Mouse (Mus musculus) CH12.LX (cell line): Measurements from ENCODE around the gene Bfsp2. TPM values are rescaled to one million over a fixed set of nuclear protein-coding genes. Genes with fewer than 3 reads are reported as not detected.

Source experiments
- DNase-seq: peaks from one replicate; pipeline ENCODE4 v3.0.0-alpha.2; 2013; ENCODE audit errors: extremely low read depth
- H3K27ac ChIP-seq: 2 replicates; pipeline ENCODE4 v1.5.1; 2012; ENCODE audit warnings: low read depth, mild to moderate bottlenecking, control low read depth, moderate library complexity; ENCODE audit not compliant: insufficient read depth
- H3K27me3 ChIP-seq: replicated peaks from 2 replicates; pipeline ENCODE3; 2012; ENCODE audit warnings: inconsistent platforms
- H3K36me3 ChIP-seq, 2 experiments: replicated peaks in 1 of 2; 2 replicates each; pipeline versions ENCODE3 to v1.6.1; 2012; ENCODE audit warnings: inconsistent platforms in 1 of 2, low read length in 1 of 2, mild to moderate bottlenecking in 1 of 2, mixed read lengths in 1 of 2, moderate library complexity in 1 of 2; ENCODE audit not compliant: control insufficient read depth in 1 of 2, insufficient read depth in 1 of 2
- H3K4me1 ChIP-seq, 2 experiments: 2 replicates each; pipeline ENCODE4 v1.6.1; 2012; ENCODE audit warnings: inconsistent platforms in 1 of 2, moderate library complexity in 1 of 2; ENCODE audit not compliant: insufficient read depth in 2 of 2, control insufficient read depth in 1 of 2
- H3K4me2 ChIP-seq: 2 replicates; pipeline ENCODE4 v1.6.1; 2012; ENCODE audit warnings: low read depth, mild to moderate bottlenecking, control low read depth; ENCODE audit not compliant: poor library complexity, insufficient read depth, severe bottlenecking
- H3K4me3 ChIP-seq, 3 experiments: fragments of 150-350 bp in 1 of 3; sonication (generic) in 1 of 3; replicated peaks in 1 of 3; 2 replicates each; pipeline versions ENCODE3 to v1.5.1; 2011 to 2012; ENCODE audit warnings: low read depth in 2 of 3, low read length in 2 of 3, mild to moderate bottlenecking in 2 of 3, moderate library complexity in 2 of 3, control low read depth in 1 of 3, improper control_type of control experiment in 1 of 3, inconsistent platforms in 1 of 3, mixed read lengths in 1 of 3; ENCODE audit not compliant: poor library complexity in 1 of 3
- H3K79me2 ChIP-seq: replicated peaks from 2 replicates; pipeline ENCODE4 v1.6.1; 2012; ENCODE audit warnings: mild to moderate bottlenecking, moderate library complexity; ENCODE audit not compliant: control insufficient read depth, poor library complexity, insufficient read depth, severe bottlenecking; ENCODE audit errors: extremely low read depth
- H3K9ac ChIP-seq: 2 replicates; pipeline ENCODE4 v1.6.1; 2012; ENCODE audit warnings: low read depth, mild to moderate bottlenecking, control low read depth, moderate library complexity; ENCODE audit not compliant: insufficient read depth
- H3K9me3 ChIP-seq: replicated peaks from 2 replicates; pipeline ENCODE3; 2012; ENCODE audit warnings: low read length, inconsistent platforms, mixed read lengths
- CHD1 ChIP-seq: IDR thresholded peaks from 2 replicates; pipeline ENCODE4 v1.6.1; 2012; ENCODE audit warnings: low read depth, low read length, improper control_type of control experiment, inconsistent platforms
- CTCF ChIP-seq, 2 experiments: IDR thresholded peaks in 1 of 2; conservative IDR thresholded peaks in 1 of 2; 2 replicates each; pipeline ENCODE4 v1.5.1; 2011 to 2012; ENCODE audit warnings: low read depth in 2 of 2, low read length in 2 of 2, improper control_type of control experiment in 1 of 2, inconsistent platforms in 1 of 2, mild to moderate bottlenecking in 1 of 2, moderate library complexity in 1 of 2
- ETS1 ChIP-seq: conservative IDR thresholded peaks from 2 replicates; pipeline ENCODE4 v1.6.1; 2012; ENCODE audit warnings: low read depth, mild to moderate bottlenecking, inconsistent platforms, low read length, improper control_type of control experiment, moderate library complexity
- HCFC1 ChIP-seq: IDR thresholded peaks from 2 replicates; pipeline ENCODE4 v1.6.1; 2012; ENCODE audit warnings: low read depth, mild to moderate bottlenecking, inconsistent platforms, low read length, improper control_type of control experiment
- IRF4 ChIP-seq: IDR thresholded peaks from 2 replicates; pipeline ENCODE4 v1.6.1; 2014; ENCODE audit warnings: low read depth, mild to moderate bottlenecking, inconsistent platforms, low read length, improper control_type of control experiment
- NELFE ChIP-seq: IDR thresholded peaks from 2 replicates; pipeline ENCODE4 v1.6.1; 2011; ENCODE audit warnings: low read depth, low read length, improper control_type of control experiment
- PAX5 ChIP-seq: IDR thresholded peaks from 2 replicates; pipeline ENCODE4 v1.6.1; 2012; ENCODE audit warnings: low read length, inconsistent platforms, mixed read lengths
- POLR2AphosphoS2 ChIP-seq: IDR thresholded peaks from 2 replicates; pipeline ENCODE4 v1.6.1; 2011; ENCODE audit warnings: low read depth, low read length, improper control_type of control experiment
- SMC3 ChIP-seq: IDR thresholded peaks from 2 replicates; pipeline ENCODE4 v1.6.1; 2011; ENCODE audit warnings: low read depth, low read length, improper control_type of control experiment
- TBP ChIP-seq: conservative IDR thresholded peaks from 2 replicates; pipeline ENCODE4 v1.6.1; 2011; ENCODE audit warnings: low read depth, low read length, improper control_type of control experiment
- UBTF ChIP-seq: IDR thresholded peaks from 2 replicates; pipeline ENCODE4 v1.6.1; 2012; ENCODE audit warnings: low read depth, mild to moderate bottlenecking, inconsistent platforms, low read length, improper control_type of control experiment, moderate library complexity
- ZMIZ1 ChIP-seq: IDR thresholded peaks from 2 replicates; pipeline ENCODE4 v1.6.1; 2012; ENCODE audit warnings: low read depth, mild to moderate bottlenecking, inconsistent platforms, low read length, improper control_type of control experiment
- ZNF384 ChIP-seq: IDR thresholded peaks from 2 replicates; pipeline ENCODE4 v1.6.1; 2012; ENCODE audit warnings: low read depth, low read length, improper control_type of control experiment, inconsistent platforms
- dilution Hi-C: fragments of 300-500 bp; cut with MboI; formaldehyde crosslinking; loops from 2 replicates; pipeline ENCODE4 v1.14.3; 2020; ENCODE audit warnings: low sequenced_read_pairs; ENCODE audit not compliant: extremely low pct_unique_long_range_greater_than_20kb, extremely low pct_ligation_motif_present
- in situ Hi-C: fragments of 300-500 bp; cut with MboI; formaldehyde crosslinking; loops from 3 replicates; pipeline ENCODE4 v1.14.3; 2019; ENCODE audit warnings: low sequenced_read_pairs, low pct_ligation_motif_present, low pct_unique_long_range_greater_than_20kb, mixed read lengths
- polyA plus RNA-seq: library from polyadenylated mRNA; unstranded; fragments of >175 nt; gene quantifications from 2 replicates; pipeline ENCODE4 v1.2.1, GENCODE M21; 2012; ENCODE audit warnings: low read depth; ENCODE audit not compliant: insufficient read length
- total RNA-seq, 2 experiments: library from RNA; depleted of rRNA; stranded (reverse); fragments of 300-350 nt in 1 of 2; fragments of >200 nt in 1 of 2; gene quantifications; 2 replicates each; pipeline ENCODE4 v1.2.3; 2012 to 2014

Gene Bfsp2
- total and polyA plus RNA-seq, 3 experiments = 0.64 to 4.8 (median 3.4) TPM

DNA sequence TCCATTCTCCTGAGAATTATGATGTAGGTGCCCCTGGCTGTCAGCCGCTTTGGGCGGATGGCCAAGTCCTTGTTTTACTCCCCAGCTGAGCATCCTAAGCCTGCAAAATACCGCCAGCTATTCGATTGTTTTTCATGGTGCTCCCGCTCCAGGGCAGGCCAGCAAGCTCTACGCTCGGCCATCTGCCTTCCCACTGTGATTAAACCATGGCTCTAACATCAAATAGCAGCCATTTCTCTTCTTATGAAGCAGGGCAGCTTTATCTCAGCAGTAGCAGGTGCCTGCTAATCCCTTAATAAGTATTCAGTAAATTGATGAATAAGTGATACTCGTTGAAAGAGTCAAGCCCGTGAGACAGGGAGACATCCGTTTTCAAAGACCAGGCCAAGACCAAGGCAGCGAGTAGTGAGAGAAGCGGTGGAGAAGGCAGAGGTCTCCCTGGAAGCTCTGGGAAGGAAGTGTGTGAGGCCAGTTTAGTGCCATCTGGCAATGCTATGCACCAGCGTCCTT lies 14.5 kb downstream of the Bfsp2 start:
- H3K79me2 ChIP-seq = no peaks in the 10 kb centered on the region
- no peaks in the 10 kb centered on the region for H3K9me3 ChIP-seq
- in situ Hi-C loops = no loop called here
- no peaks in the 10 kb centered on the region for H3K27me3 ChIP-seq
- H3K4me3 ChIP-seq = no peak overlapping the region
- H3K4me2 ChIP-seq = no peak overlapping the region
- no peaks in the 10 kb centered on the region for H3K36me3 ChIP-seq
- H3K4me1 ChIP-seq = peaks cover 0 to 22% of the 10 kb centered on the region in 2 experiments; a peak in 2 of 4 replicates
- no peak overlapping the region for H3K27ac ChIP-seq
- dilution Hi-C loops = no loop called here
- H3K9ac ChIP-seq = no peak overlapping the region
- TF ChIP-seq ZMIZ1 (no peak), CTCF (conservative IDR thresholded peaks at IDR 0.05 in 1 of 2, IDR thresholded peaks at IDR 0.05 in 1 of 2; ENCODE audit: low read depth in 2 of 2, low read length in 2 of 2) (no peak)
- DNase-seq = no peak

DNA sequence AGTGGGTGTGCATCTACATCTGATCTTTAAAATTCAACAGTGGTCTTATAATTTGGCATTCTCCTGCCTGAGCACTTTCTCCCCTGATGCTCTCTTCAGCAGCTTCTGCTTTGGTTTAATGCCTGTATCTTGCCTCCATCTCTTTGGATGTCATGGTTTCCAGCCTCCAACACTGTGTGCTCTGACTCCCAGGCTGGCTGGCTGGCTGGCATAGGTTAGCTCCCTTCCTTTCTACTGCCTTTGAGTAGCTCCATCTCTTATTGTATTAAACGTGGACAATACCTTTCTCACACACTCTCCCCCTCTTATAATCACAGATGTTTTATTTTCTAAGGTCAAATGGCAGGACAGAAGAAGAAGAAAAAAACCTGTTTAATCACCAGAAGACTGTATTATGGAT lies 14.9 kb downstream of the Bfsp2 start:
- H3K79me2 ChIP-seq = no peaks in the 10 kb centered on the region
- dilution Hi-C loops = no loop called here
- TF ChIP-seq POLR2AphosphoS2 = no peak
- TF ChIP-seq UBTF = no peak
- no peak for TF ChIP-seq ETS1
- H3K4me3 ChIP-seq = no peak overlapping the region
- no peak overlapping the region for H3K27ac ChIP-seq
- no peaks in the 10 kb centered on the region for H3K36me3 ChIP-seq
- no peaks in the 10 kb centered on the region for H3K27me3 ChIP-seq
- DNase-seq = no peak
- no peaks in the 10 kb centered on the region for H3K9me3 ChIP-seq
- H3K4me2 ChIP-seq = no peak overlapping the region
- H3K9ac ChIP-seq = no peak overlapping the region
- peaks cover 0 to 27% of the 10 kb centered on the region in 2 experiments; a peak in 2 of 4 replicates for H3K4me1 ChIP-seq
- in situ Hi-C loops = no loop called here

- Histone ChIP-seq H3K4me3 (no peak overlapping the region), H3K79me2 (no peaks in the 10 kb centered on the region), H3K4me2 (no peak overlapping the region), H3K36me3 (no peaks in the 10 kb centered on the region), H3K27me3 (no peaks in the 10 kb centered on the region), H3K9ac (no peak overlapping the region), H3K4me1 (peaks cover 4 to 33% of the 10 kb centered on the region in 2 experiments), H3K27ac (no peak overlapping the region), H3K9me3 (no peaks in the 10 kb centered on the region)
- dilution Hi-C loops = no loop called here
- DNase-seq = no peak
- in situ Hi-C loops = no loop called here
- TF ChIP-seq CTCF (conservative IDR thresholded peaks at IDR 0.05 in 1 of 2, IDR thresholded peaks at IDR 0.05 in 1 of 2; ENCODE audit: low read depth in 2 of 2, low read length in 2 of 2) (no peak), SMC3 (no peak), ZNF384 (no peak), CHD1 (no peak), TBP (no peak), PAX5 (no peak), NELFE (no peak), IRF4 (no peak), HCFC1 (no peak)
These were observed 16.4 kb downstream of the Bfsp2 start for GRCm38 (mm10) chr9:103463833-103464232.
